Mouse (Mus musculus) stomach, adult 2 months (tissue): ENCODE results near the gene Bpifb2. TPM values are rescaled to one million over a fixed set of nuclear protein-coding genes. Genes with fewer than 3 reads are reported as not detected.

Experiments used
- polyA plus RNA-seq: library from polyadenylated mRNA; depleted of rRNA; stranded (reverse); fragments of >200 nt; gene quantifications from 2 replicates; pipeline ENCODE4 v1.2.3, GENCODE M21; 2012; rRNA removed

Gene Bpifb2
- polyA plus RNA-seq = not detected in 2 replicates

DNA sequence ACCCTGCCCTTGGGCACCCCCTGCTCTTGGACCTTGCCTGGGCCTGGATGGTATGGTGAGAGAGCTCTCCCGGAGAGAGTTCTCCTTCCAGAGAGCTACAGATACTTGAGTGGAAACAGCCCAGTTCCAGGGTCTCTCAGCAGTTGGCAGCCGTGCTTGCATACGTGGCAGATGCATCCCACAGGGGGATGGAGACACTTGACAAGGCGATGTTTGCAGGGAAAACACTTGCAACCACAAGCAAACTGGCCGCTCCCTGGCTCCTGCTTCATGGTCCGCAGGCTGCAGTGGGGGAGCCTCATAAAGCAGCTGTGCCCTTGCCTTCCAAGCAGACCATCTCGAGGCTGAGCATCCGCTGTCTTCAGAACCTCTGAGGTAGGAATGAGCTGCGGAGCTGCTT lies at the start of gene Bpifb2:
Gene Bpifb2 (plus strand): TSS at position 301 of the 400 bp plus-strand sequence.

DNA sequence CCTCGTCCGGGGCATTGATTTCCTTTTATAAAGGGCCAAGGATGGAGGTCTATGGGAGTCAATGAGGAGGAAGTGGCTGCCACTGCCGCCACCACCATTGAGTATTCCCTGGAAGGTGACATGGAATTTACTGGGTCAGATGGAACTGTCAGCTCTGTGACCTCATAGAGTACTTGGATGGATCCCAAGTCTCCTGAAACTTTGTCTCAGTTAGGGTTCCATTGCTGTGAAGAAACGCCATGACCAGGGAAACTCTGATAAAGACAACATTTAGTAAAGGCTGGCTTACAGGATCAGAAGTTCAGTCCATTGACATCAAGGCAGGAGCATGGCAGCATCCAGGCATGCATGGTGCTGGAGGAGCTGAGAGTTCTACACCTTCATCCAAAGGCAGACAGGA lies 3.9 kb upstream of the Bpifb2 start, which contains the start of gene Sun5:
Gene Sun5 (minus strand): TSS at position 101 of the 400 bp plus-strand sequence.

DNA sequence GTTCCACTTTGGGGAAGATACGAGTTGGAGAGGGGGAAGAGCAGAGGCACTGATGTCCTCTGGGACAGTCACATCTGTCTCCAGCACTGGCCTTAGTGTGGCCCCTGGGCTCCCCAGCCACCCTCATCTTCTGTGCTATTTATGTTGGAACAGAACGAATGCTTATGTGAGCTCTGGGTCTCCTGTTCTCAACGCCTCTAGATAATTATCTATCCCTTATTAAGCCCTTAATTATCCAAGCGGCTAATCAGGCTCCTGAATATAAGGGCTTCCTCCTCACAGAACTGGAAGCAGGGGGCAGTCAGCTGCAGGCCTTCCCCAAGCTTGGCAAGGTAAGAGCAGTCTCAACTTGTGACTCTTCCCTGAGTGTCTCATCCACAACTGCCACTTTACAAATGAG lies 25.2 kb downstream of the Bpifb2 start, which contains the start of gene Bpifb6:
Gene Bpifb6 (plus strand): TSS at position 301 of the 400 bp plus-strand sequence.

DNA sequence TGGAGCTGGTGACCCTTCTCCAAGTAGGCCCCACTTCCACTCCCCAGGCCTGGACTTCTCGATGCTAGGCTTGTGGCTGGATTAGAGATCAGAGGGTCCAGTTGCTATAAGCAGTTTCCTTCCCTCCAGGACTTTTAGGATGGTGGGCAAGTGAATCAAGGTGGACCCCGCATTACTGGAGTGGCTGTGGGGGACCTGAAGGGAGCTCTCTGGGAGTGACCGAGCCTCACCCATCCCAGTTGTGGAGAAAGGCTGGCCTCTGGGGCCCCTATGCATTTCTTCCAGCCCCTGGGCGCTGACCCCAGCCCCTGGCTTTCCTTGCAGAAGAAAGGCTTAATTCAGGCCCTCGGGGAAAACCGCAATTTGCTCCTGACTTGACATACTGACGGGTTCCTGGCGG lies 43.1 kb downstream of the Bpifb2 start, which contains the start of gene Bpifb3:
Gene Bpifb3 (plus strand): TSS at position 301 of the 400 bp plus-strand sequence.

DNA sequence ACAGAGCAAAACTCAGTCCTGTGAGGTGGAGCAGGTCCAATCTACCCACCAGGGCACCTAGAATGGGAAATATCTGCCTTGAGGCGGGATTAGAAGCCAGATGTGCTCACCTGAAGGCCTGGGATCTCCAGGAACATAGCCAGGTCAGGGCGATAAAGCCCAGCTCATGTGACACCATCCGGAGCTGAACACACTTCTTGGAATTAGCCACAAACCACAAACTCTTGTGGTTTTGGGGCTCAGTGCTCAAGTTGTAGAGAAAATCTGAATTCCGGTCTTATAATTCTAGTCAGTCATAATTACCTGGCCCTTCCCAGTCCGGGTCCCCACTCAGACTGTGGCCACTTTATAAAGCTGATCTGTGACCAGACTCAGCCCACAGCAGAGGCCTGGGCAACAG lies 63.0 kb downstream of the Bpifb2 start, which contains the start of gene Bpifb4:
Gene Bpifb4 (plus strand): TSS at position 370 of the 400 bp plus-strand sequence.

Other genes starting within 250 kb of the Bpifb2 start
- 11.9 and 12.3 TPM in 2 replicates for gene Commd7, start 242.3 kb upstream of the Bpifb2 start, polyA plus RNA-seq
- 0.73 and 0.94 TPM in 2 replicates for gene Dnmt3b, start 225.6 kb upstream of the Bpifb2 start, polyA plus RNA-seq
- not detected in 2 replicates for gene Dnmt3c, start 178.4 kb upstream of the Bpifb2 start, polyA plus RNA-seq
- gene Mapre1, start 133.8 kb upstream of the Bpifb2 start, polyA plus RNA-seq = 1.7 and 2.0 TPM in 2 replicates
- gene Efcab8, start 95.1 kb upstream of the Bpifb2 start, polyA plus RNA-seq = 0.04 and 0.22 TPM in 2 replicates
- gene Sun5, start 4.0 kb upstream of the Bpifb2 start, polyA plus RNA-seq = not detected in 2 replicates
- gene Bpifb6, start 25.3 kb downstream of the Bpifb2 start, polyA plus RNA-seq = not detected in 2 replicates
- gene Bpifb3, start 43.2 kb downstream of the Bpifb2 start, polyA plus RNA-seq = not detected in 2 replicates
- gene Bpifb4, start 63.2 kb downstream of the Bpifb2 start, polyA plus RNA-seq = 0.28 TPM in 1 of 2 replicates, not detected in the other
- gene Bpifa6, start 99.9 kb downstream of the Bpifb2 start, polyA plus RNA-seq = not detected in 2 replicates
- gene Bpifa2, start 133.2 kb downstream of the Bpifb2 start, polyA plus RNA-seq = not detected in 2 replicates